Mouse (Mus musculus) kidney, embryonic 15.5 days (tissue): ENCODE data around the gene Irf7. TPM values are rescaled to one million over a fixed set of nuclear protein-coding genes. Genes with fewer than 3 reads are reported as not detected.
"Not testable (repeated sequence)": the region's sequence is repeated elsewhere in the genome, so short reads cannot be mapped to it uniquely, and the experiment has no call there.

Source experiments
- ATAC-seq: fragments of 200-750 bp; cut with Nextera tagmentation; replicated peaks from 2 replicates; pipeline ENCODE4 v1.8.0; 2017; ENCODE audit warnings: moderate TSS enrichment; ENCODE audit not compliant: low FRiP score
- H3K27ac ChIP-seq: fragments of 300-500 bp; sonication (generic); 2 replicates; pipeline ENCODE4 v1.5.1; 2015; ENCODE audit warnings: mild to moderate bottlenecking, inconsistent platforms
- H3K27me3 ChIP-seq: fragments of 300-500 bp; sonication (generic); 2 replicates; pipeline ENCODE4 v1.6.1; 2015; ENCODE audit warnings: inconsistent platforms
- H3K36me3 ChIP-seq: fragments of 300-500 bp; sonication (generic); 2 replicates; pipeline ENCODE4 v1.6.1; 2015; ENCODE audit warnings: inconsistent platforms
- H3K4me1 ChIP-seq: fragments of 300-500 bp; sonication (generic); 2 replicates; pipeline ENCODE4 v1.6.1; 2015; ENCODE audit warnings: inconsistent platforms
- H3K4me2 ChIP-seq: fragments of 300-500 bp; sonication (generic); 2 replicates; pipeline ENCODE4 v1.6.1; 2015; ENCODE audit warnings: moderate library complexity, mild to moderate bottlenecking, inconsistent platforms
- H3K4me3 ChIP-seq: fragments of 300-500 bp; sonication (generic); replicated peaks from 2 replicates; pipeline ENCODE4 v1.5.1; 2015; ENCODE audit warnings: mild to moderate bottlenecking, inconsistent platforms
- H3K9ac ChIP-seq: fragments of 300-500 bp; sonication (generic); 2 replicates; pipeline ENCODE4 v1.6.1; 2015; ENCODE audit warnings: mild to moderate bottlenecking, inconsistent platforms
- H3K9me3 ChIP-seq: fragments of 300-500 bp; sonication (generic); replicated peaks from 2 replicates; pipeline ENCODE4 v1.6.1; 2016; ENCODE audit warnings: inconsistent platforms
- WGBS: fragments of 180-500 bp; shearing (Covaris S2); methylation state at CpG from one replicate; pipeline ENCODE4 v1.1.7; 2015; ENCODE audit warnings: mixed read lengths; 5-methylcytosine and 5-hydroxymethylcytosine counted together
- polyA plus RNA-seq: library from polyadenylated mRNA; unstranded; fragments of >200 nt; fragmentation: Nextera tagmentation; extraction: Ambion mirVana; gene quantifications from 2 replicates; pipeline ENCODE4 v1.2.1, GENCODE M21; 2015

The Irf7 gene
- polyA plus RNA-seq, 1 experiment from 2014 or later, result 3.8 TPM

GRCm38 (mm10) chr7:141268466-141269272 is 2.4 kb upstream of the Irf7 start:
- Histone ChIP-seq H3K9me3 (no peaks in the 10 kb centered on the region), H3K9ac (no peak overlapping the region), H3K27ac (no peak overlapping the region), H3K4me2 (no peak overlapping the region), H3K4me1 (peaks cover 24% of the 10 kb centered on the region), H3K27me3 (no peaks in the 10 kb centered on the region), H3K36me3 (peaks cover 7% of the 10 kb centered on the region), H3K4me3 (no peak overlapping the region)
- no peak for ATAC-seq
- 71% methylated on average over 24 of the region's 24 CpGs for WGBS

- peaks cover 24% of the 10 kb centered on the region for H3K4me1 ChIP-seq
- no peaks in the 10 kb centered on the region for H3K27me3 ChIP-seq
- 0 out of 2 replicates have a peak overlapping the region, but pooled peaks have one; percentile 12 for H3K9ac ChIP-seq
- H3K4me3 ChIP-seq, result peak overlapping the region; percentile 56
- peaks cover 40% of the 10 kb centered on the region for H3K36me3 ChIP-seq
- 0 out of 2 replicates have a peak, but pooled peaks have one; percentile 23 for ATAC-seq
- H3K9me3 ChIP-seq, result no peaks in the 10 kb centered on the region
- 31% methylated on average over 11 of the region's 11 CpGs for WGBS
- H3K27ac ChIP-seq, result peak overlapping the region; percentile 11; the same call in 1 of the 2 replicates
- peak overlapping the region; percentile 86 for H3K4me2 ChIP-seq
Measured at GRCm38 (mm10) chr7:141265411-141265738, 906 bp downstream of the Irf7 start.

- H3K4me2 ChIP-seq, result peak overlapping the region; percentile 86
- 0 out of 2 replicates have a peak overlapping the region, but pooled peaks have one; percentile 12 for H3K9ac ChIP-seq
- H3K27me3 ChIP-seq, result no peaks in the 10 kb centered on the region
- H3K27ac ChIP-seq, result 0 out of 2 replicates have a peak overlapping the region, but pooled peaks have one; percentile 11
- WGBS, result 33% methylated on average over 12 of the region's 12 CpGs
- H3K36me3 ChIP-seq, result peaks cover 45% of the 10 kb centered on the region
- H3K9me3 ChIP-seq, result no peaks in the 10 kb centered on the region
- ATAC-seq, result peak; percentile 73
- H3K4me3 ChIP-seq, result peak overlapping the region; percentile 56
- peaks cover 24% of the 10 kb centered on the region for H3K4me1 ChIP-seq
Measured at GRCm38 (mm10) chr7:141264761-141265410, 1.4 kb downstream of the Irf7 start.

GRCm38 (mm10) chr7:141264041-141264700 is 2.1 kb downstream of the Irf7 start:
- Histone ChIP-seq H3K4me1 (peaks cover 24% of the 10 kb centered on the region), H3K4me2 (no peak overlapping the region), H3K9ac (no peak overlapping the region), H3K27ac (no peak overlapping the region), H3K4me3 (no peak overlapping the region), H3K36me3 (peaks cover 52% of the 10 kb centered on the region), H3K27me3 (no peaks in the 10 kb centered on the region), H3K9me3 (no peaks in the 10 kb centered on the region)
- WGBS, result 77% methylated on average over 11 of the region's 11 CpGs
- no peak for ATAC-seq

GRCm38 (mm10) chr7:141263640-141264039 is 2.6 kb downstream of the Irf7 start:
- WGBS, result 92% methylated on average over 13 of the region's 13 CpGs
- H3K4me1 ChIP-seq, result peaks cover 24% of the 10 kb centered on the region
- ATAC-seq, result no peak; the same call in 1 of the 2 replicates

GRCm38 (mm10) chr7:141261480-141261879 is 4.8 kb downstream of the Irf7 start:
- Histone ChIP-seq H3K27me3 (no peaks in the 10 kb centered on the region), H3K4me2 (no peak overlapping the region), H3K9ac (no peak overlapping the region), H3K36me3 (peaks cover 79% of the 10 kb centered on the region), H3K27ac (no peak overlapping the region), H3K4me3 (no peak overlapping the region), H3K4me1 (peaks cover 22% of the 10 kb centered on the region), H3K9me3 (no peaks in the 10 kb centered on the region)
- ATAC-seq, result no peak
- WGBS, result 88% methylated on average over 3 of the region's 3 CpGs

More at GRCm38 (mm10) chr7:141263640-141264039, 2.6 kb downstream of the Irf7 start:
- H3K27ac ChIP-seq, result no peak overlapping the region
- H3K27me3 ChIP-seq, result no peaks in the 10 kb centered on the region
- no peaks in the 10 kb centered on the region for H3K9me3 ChIP-seq
- H3K4me3 ChIP-seq, result no peak overlapping the region
- H3K36me3 ChIP-seq, result peaks cover 57% of the 10 kb centered on the region
- H3K4me2 ChIP-seq, result no peak overlapping the region
- no peak overlapping the region for H3K9ac ChIP-seq

- Histone ChIP-seq H3K27ac (no peak overlapping the region), H3K4me1 (no peaks in the 10 kb centered on the region), H3K9ac (no peak overlapping the region), H3K27me3 (no peaks in the 10 kb centered on the region), H3K4me2 (no peak overlapping the region), H3K36me3 (peaks cover 98% of the 10 kb centered on the region), H3K4me3 (no peak overlapping the region), H3K9me3 (no peaks in the 10 kb centered on the region)
- ATAC-seq, result no peak
- 93% methylated on average over 10 of the region's 10 CpGs for WGBS
Measured at GRCm38 (mm10) chr7:141256159-141256558, 10.1 kb downstream of the Irf7 start.

GRCm38 (mm10) chr7:141250486-141250885 is 15.8 kb downstream of the Irf7 start:
- H3K9ac ChIP-seq, H3K27me3 ChIP-seq, H3K4me1 ChIP-seq, H3K27ac ChIP-seq, H3K4me3 ChIP-seq, H3K4me2 ChIP-seq, ATAC-seq, H3K9me3 ChIP-seq: not testable (repeated sequence)
- peaks cover 98% of the 10 kb centered on the region for H3K36me3 ChIP-seq
- 92% methylated on average over 4 of the region's 4 CpGs for WGBS

- Histone ChIP-seq H3K4me1 (peaks cover 24% of the 10 kb centered on the region), H3K4me2 (no peak overlapping the region), H3K27me3 (no peaks in the 10 kb centered on the region), H3K27ac (no peak overlapping the region), H3K9ac (no peak overlapping the region), H3K36me3 (peaks cover 61% of the 10 kb centered on the region), H3K9me3 (no peaks in the 10 kb centered on the region), H3K4me3 (no peak overlapping the region)
- 95% methylated on average over 10 of the region's 10 CpGs for WGBS
- no peak for ATAC-seq
Measured at GRCm38 (mm10) chr7:141231551-141231950, 34.7 kb downstream of the Irf7 start.

- H3K36me3 ChIP-seq, result peaks cover 57% of the 10 kb centered on the region
- peaks cover 24% of the 10 kb centered on the region for H3K4me1 ChIP-seq
- no peaks in the 10 kb centered on the region for H3K27me3 ChIP-seq
- H3K4me3 ChIP-seq, result no peak overlapping the region
- no peaks in the 10 kb centered on the region for H3K9me3 ChIP-seq
- no peak for ATAC-seq
- no peak overlapping the region for H3K9ac ChIP-seq
- H3K27ac ChIP-seq, result no peak overlapping the region
- 86% methylated on average over 3 of the region's 3 CpGs for WGBS
- H3K4me2 ChIP-seq, result no peak overlapping the region
Measured at GRCm38 (mm10) chr7:141231111-141231510, 35.2 kb downstream of the Irf7 start.

GRCm38 (mm10) chr7:141230570-141230969 is 35.7 kb downstream of the Irf7 start:
- peak overlapping the region; percentile 84; the same call in 1 of the 2 replicates for H3K4me2 ChIP-seq
- WGBS, result 93% methylated on average over 4 of the region's 4 CpGs
- 0 out of 2 replicates have a peak overlapping the region, but pooled peaks have one; percentile 94 for H3K9ac ChIP-seq

GRCm38 (mm10) chr7:141229702-141230101 is 36.6 kb downstream of the Irf7 start:
- Histone ChIP-seq H3K27me3 (no peaks in the 10 kb centered on the region), H3K9me3 (no peaks in the 10 kb centered on the region), H3K4me3 (peak overlapping the region; percentile 82), H3K36me3 (peaks cover 43% of the 10 kb centered on the region), H3K4me2 (peak overlapping the region; percentile 84), H3K4me1 (peaks cover 24% of the 10 kb centered on the region), H3K9ac (peak overlapping the region; percentile 94), H3K27ac (no peak overlapping the region)
- WGBS, result 59% methylated on average over 6 of the region's 6 CpGs
- ATAC-seq, result no peak

More at GRCm38 (mm10) chr7:141230570-141230969, 35.7 kb downstream of the Irf7 start:
- Histone ChIP-seq H3K27ac (no peak overlapping the region), H3K4me1 (peaks cover 24% of the 10 kb centered on the region), H3K9me3 (no peaks in the 10 kb centered on the region), H3K27me3 (no peaks in the 10 kb centered on the region), H3K36me3 (peaks cover 52% of the 10 kb centered on the region), H3K4me3 (peak overlapping the region; percentile 82)
- no peak for ATAC-seq
